In the genomic region with DNA sequence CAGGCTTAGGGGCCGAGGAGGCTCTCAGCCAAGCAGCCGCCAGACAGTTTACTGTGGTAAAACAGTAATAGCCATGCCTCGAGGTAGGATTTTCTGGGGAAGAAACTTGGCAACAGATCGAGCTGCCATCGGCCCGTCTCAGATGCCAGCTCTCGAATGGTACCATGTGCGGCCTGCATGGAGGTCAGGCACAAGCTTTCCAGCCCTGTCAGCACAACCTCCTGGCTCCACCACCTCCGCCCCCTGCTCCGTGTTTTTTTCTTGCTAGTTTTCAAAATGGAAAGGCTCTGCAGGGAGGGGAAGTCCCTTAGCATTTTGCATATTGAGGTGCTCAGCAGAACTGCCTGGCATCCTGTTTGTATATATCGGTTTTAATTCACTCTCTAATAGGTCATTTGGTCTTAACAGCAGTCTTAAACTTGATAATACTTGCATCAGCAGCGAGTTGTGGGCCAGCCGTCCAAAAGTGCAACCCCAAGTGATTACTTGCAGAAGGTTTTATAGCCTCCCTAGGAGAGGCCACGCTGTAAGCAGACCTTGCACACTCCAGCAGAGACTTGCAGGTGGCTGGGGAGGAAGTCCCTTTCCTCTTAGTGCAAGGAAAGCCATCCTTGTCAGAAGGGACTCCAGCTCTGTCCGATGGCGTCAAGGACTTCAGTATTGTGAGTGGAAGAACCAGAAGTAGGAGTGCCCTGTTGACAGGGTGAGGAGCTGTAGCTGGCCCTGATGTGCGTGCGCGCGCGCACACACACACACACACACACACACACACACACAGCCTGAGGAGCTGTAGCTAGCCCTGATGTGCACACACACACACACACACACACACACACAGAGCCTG, we compare ENCODE assay signal across 8 mouse cellular contexts. TPM values are rescaled to one million over a fixed set of nuclear protein-coding genes. Genes with fewer than 3 reads are reported as not detected.
DNase-seq lines count a peak whose midpoint lies in the region; ATAC-seq and TF ChIP-seq lines count a peak whose summit lies in the region.

No protein-coding gene starts in this region.

- DNase-seq in cerebellum, adult 11 months, result peak; percentile 26
- DNase-seq in Patski (ENCODE audit: low read depth, low spot score), result peak; percentile 65
- peak; percentile 76 for DNase-seq in gastrocnemius, adult 2 months
- DNase-seq in hindbrain, postnatal 0 days (ENCODE audit: low spot score), result peak; percentile 34
- DNase-seq in liver, embryonic 13.5 days, result no peak
- DNase-seq in frontal cortex, postnatal 14 days (ENCODE audit: low spot score in 2 of 2), result no peak

- ATAC-seq in cerebellum, adult (ENCODE audit: insufficient number of reproducible peaks, low FRiP score, low TSS enrichment), result no peak
- ATAC-seq in Patski, result peak; percentile 48
- ATAC-seq in hindbrain, postnatal 0 days, result peak; percentile 53
- no peak for ATAC-seq in liver, embryonic 13.5 days (ENCODE audit: low read depth)
- no peak; the same call in 1 of the 2 replicates for ATAC-seq in stomach, embryonic 14.5 days (ENCODE audit: insufficient number of reproducible peaks, insufficient read depth, low FRiP score, low read depth)

- in situ Hi-C loops in Patski (cut with MboI; ENCODE audit: low pct_unique_long_range_greater_than_20kb), result no loop called here

- CTCF ChIA-PET in Patski (lab: Charles Lee), result interaction anchor here (0.6 to 2.2 kb wide), 2 partner anchors 10 to 14 kb away, joined by 3 to 7 read pairs; no protein-coding TSS in a partner anchor

- no peaks in the 10 kb centered on the region; the same call in 1 of the 2 replicates for H3K36me3 ChIP-seq in hindbrain, postnatal 0 days (ENCODE audit: insufficient read depth, low read length)
- H3K36me3 ChIP-seq in liver, embryonic 13.5 days, result no peaks in the 10 kb centered on the region
- no peaks in the 10 kb centered on the region for H3K36me3 ChIP-seq in stomach, embryonic 14.5 days (ENCODE audit: control insufficient read depth, insufficient read depth, low read length)

- POLR2A ChIA-PET in Patski (lab: Charles Lee), result no interaction called here

- H3K4me1 ChIP-seq in hindbrain, postnatal 0 days (ENCODE audit: insufficient read depth, low read length), result peaks cover 23% of the 10 kb centered on the region; the same call in 1 of the 2 replicates
- peaks cover 75% of the 10 kb centered on the region for H3K4me1 ChIP-seq in liver, embryonic 13.5 days (replicated peaks)
- H3K4me1 ChIP-seq in stomach, embryonic 14.5 days (ENCODE audit: control insufficient read depth, insufficient read depth, low read length), result peaks cover 22% of the 10 kb centered on the region

- H3K4me2 ChIP-seq in hindbrain, postnatal 0 days (ENCODE audit: low read depth, low read length), result no peak overlapping the region
- H3K4me2 ChIP-seq in liver, embryonic 13.5 days, result peak overlapping the region; percentile 26
- H3K4me2 ChIP-seq in stomach, embryonic 14.5 days (replicated peaks; ENCODE audit: low read depth, low read length), result no peak overlapping the region

- peak overlapping the region; percentile 35; the same call in 1 of the 2 replicates for H3K9ac ChIP-seq in hindbrain, postnatal 0 days (replicated peaks; ENCODE audit: low read length)
- peak overlapping the region; percentile 44; the same call in 1 of the 2 replicates for H3K9ac ChIP-seq in liver, embryonic 13.5 days
- H3K9ac ChIP-seq in stomach, embryonic 14.5 days (replicated peaks; ENCODE audit: low read depth, low read length), result 0 out of 2 replicates have a peak overlapping the region, but pooled peaks have one; percentile 7

- no peaks in the 10 kb centered on the region for H3K27me3 ChIP-seq in Patski
- H3K27me3 ChIP-seq in hindbrain, postnatal 0 days (ENCODE audit: insufficient read depth, low read length), result no peaks in the 10 kb centered on the region
- H3K27me3 ChIP-seq in liver, embryonic 13.5 days, result no peaks in the 10 kb centered on the region
- H3K27me3 ChIP-seq in stomach, embryonic 14.5 days (ENCODE audit: control insufficient read depth, insufficient read depth, low read length), result no peaks in the 10 kb centered on the region

- H3K27ac ChIP-seq in gastrocnemius, adult 2 months, result peak overlapping the region; percentile 88
- peak overlapping the region; percentile 67 for H3K27ac ChIP-seq in hindbrain, postnatal 0 days
- peak overlapping the region; percentile 97 for H3K27ac ChIP-seq in liver, embryonic 13.5 days
- H3K27ac ChIP-seq in stomach, embryonic 14.5 days (ENCODE audit: low read length), result peak overlapping the region; percentile 74; the same call in 1 of the 2 replicates

- intact Hi-C loops in gastrocnemius, adult 2 months (cut with DNase I), result no loop called here

- H3K9me3 ChIP-seq in hindbrain, postnatal 0 days (ENCODE audit: low read length), result no peaks in the 10 kb centered on the region
- H3K9me3 ChIP-seq in liver, embryonic 13.5 days (replicated peaks), result no peaks in the 10 kb centered on the region
- H3K9me3 ChIP-seq in stomach, embryonic 14.5 days (ENCODE audit: control insufficient read depth, low read depth, low read length), result no peaks in the 10 kb centered on the region

- H3K4me3 ChIP-seq in gastrocnemius, adult 2 months, result peak overlapping the region; percentile 55
- no peak overlapping the region for H3K4me3 ChIP-seq in hindbrain, postnatal 0 days (ENCODE audit: low read length)
- H3K4me3 ChIP-seq in liver, embryonic 13.5 days (replicated peaks), result no peak overlapping the region
- no peak overlapping the region for H3K4me3 ChIP-seq in stomach, embryonic 14.5 days (ENCODE audit: low read depth, low read length)

- no peak for TF ChIP-seq CTCF in Patski (IDR thresholded peaks at IDR 0.05)
- TF ChIP-seq CTCF in gastrocnemius, adult 2 months (IDR thresholded peaks at IDR 0.05), result no peak
- TF ChIP-seq CTCF in hindbrain, postnatal 0 days (IDR thresholded peaks at IDR 0.05; ENCODE audit: low read depth), result no peak

- WGBS in hindbrain, postnatal 0 days, result 50% methylated on average over 21 of the region's 21 CpGs
- WGBS in liver, embryonic 13.5 days (ENCODE audit: insufficient replicate concordance), result 56% methylated on average over 21 of the region's 21 CpGs
- 56% methylated on average over 21 of the region's 21 CpGs for WGBS in stomach, embryonic 14.5 days

RNA-seq across cellular contexts. Expression of gene Spock2, which starts 24.8 kb away (rescaled TPM):
- polyA plus RNA-seq in Patski (2021), result 0.08 TPM
- total RNA-seq in gastrocnemius, adult 2 months (2021), result 1 to 10 TPM; 6.1 to 6.5 TPM
- total RNA-seq in hindbrain, postnatal 0 days (2014; rRNA removed), result 283 and 297 TPM in 2 replicates
- polyA plus RNA-seq in hindbrain, postnatal 0 days (2015; fragmentation: Nextera tagmentation; extraction: Ambion mirVana), result 98.0 and 106 TPM in 2 replicates
- polyA plus RNA-seq in liver, embryonic 13.5 days (2015; fragmentation: Nextera tagmentation; extraction: Ambion mirVana), result 0.13 and 0.21 TPM in 2 replicates
- polyA plus RNA-seq in stomach, embryonic 14.5 days (2014; fragmentation: Nextera tagmentation; extraction: Ambion mirVana), result 3.8 and 5.7 TPM in 2 replicates

Comparison
In these comparisons a context has a peak if more than half of its experiments do, and no peak if none do; other contexts are left out.
1. DNase-seq: peak in cerebellum, adult 11 months (single experiment), Patski (single experiment), gastrocnemius, adult 2 months (single experiment) and hindbrain, postnatal 0 days (single experiment); none in liver, embryonic 13.5 days (single experiment) and frontal cortex, postnatal 14 days (0 of 2).
2. ATAC-seq: peak in Patski (single experiment) and hindbrain, postnatal 0 days (single experiment); none in cerebellum, adult (single experiment), liver, embryonic 13.5 days (single experiment) and stomach, embryonic 14.5 days (single experiment).
3. RNA of gene Spock2, which starts 24.8 kb away (polyA plus RNA-seq): 98.0 to 106 TPM in hindbrain, postnatal 0 days; 3.8 to 5.7 TPM in stomach, embryonic 14.5 days, 0.13 to 0.21 TPM in liver, embryonic 13.5 days and 0.08 TPM in Patski (single experiment); every median in the first group is over 10 times any median in the second.
4. Peak in every context shown above with its lines, with median percentiles within 50 percentile points of each other: H3K27ac ChIP-seq and H3K9ac ChIP-seq.